Mouse (Mus musculus): Measurements from ENCODE around the gene Mettl4. TPM values are rescaled to one million over a fixed set of nuclear protein-coding genes. Genes with fewer than 3 reads are reported as not detected.
A peak's percentile ranks its signal among the peaks of the same experiment; 100 is the strongest.
"Not testable (repeated sequence)": the region's sequence is repeated elsewhere in the genome, so short reads cannot be mapped to it uniquely, and the experiment has no call there.

Gene Mettl4
- polyA plus RNA-seq (2015; fragmentation: Nextera tagmentation; extraction: Ambion mirVana) = 20.5 and 21.7 TPM in 2 replicates

DNA sequence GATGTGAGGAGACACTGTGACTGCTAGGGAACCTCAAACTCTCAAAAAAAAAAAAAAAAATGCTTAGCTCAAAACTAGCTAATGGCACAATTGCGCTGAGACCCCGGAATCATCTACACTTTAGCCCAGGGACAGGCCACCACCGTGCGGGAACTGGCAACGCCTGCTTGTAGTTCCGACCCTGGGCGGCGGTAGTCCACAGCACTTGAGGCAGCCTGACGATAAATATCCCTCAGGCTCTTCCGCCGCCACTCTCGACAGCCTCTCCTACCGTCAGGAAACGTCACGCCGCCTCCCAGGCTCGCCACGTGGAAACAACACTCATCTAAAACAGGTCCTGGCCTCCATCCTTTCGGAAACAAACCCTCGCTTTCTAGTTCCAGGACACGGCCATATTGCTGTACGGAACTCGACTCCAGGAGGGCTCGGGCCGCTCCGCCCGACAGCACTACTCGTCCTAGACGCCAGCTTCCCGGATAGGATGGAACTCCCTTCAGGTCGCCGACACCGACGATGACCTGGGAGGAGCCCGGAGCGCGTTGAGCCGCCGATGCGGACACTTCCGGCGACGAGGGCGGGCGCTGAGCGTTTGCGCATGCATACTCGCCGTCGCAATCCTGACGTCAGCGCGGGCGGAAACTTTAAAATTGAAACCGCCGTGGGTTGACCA lies at the start of gene Mettl4:
Gene Mettl4 (minus strand): TSS at position 554 of the 670 bp plus-strand sequence.
- Histone ChIP-seq H3K9me3 (replicated peaks) (no peaks in the 10 kb centered on the region), H3K27ac (peak within 1 kb of the TSS; percentile 98), H3K36me3 (no peaks in the 10 kb centered on the region), H3K4me2 (peak within 1 kb of the TSS; percentile 72), H3K4me1 (peaks cover 19% of the 10 kb centered on the region), H3K4me3 (replicated peaks) (peak within 1 kb of the TSS; percentile 74), H3K9ac (peak within 1 kb of the TSS; percentile 71), H3K27me3 (no peaks in the 10 kb centered on the region)
- under 1% methylated on average over 56 of the region's 56 CpGs for WGBS
- ATAC-seq (replicated peaks; ENCODE audit: low FRiP score) = peak; percentile 99

DNA sequence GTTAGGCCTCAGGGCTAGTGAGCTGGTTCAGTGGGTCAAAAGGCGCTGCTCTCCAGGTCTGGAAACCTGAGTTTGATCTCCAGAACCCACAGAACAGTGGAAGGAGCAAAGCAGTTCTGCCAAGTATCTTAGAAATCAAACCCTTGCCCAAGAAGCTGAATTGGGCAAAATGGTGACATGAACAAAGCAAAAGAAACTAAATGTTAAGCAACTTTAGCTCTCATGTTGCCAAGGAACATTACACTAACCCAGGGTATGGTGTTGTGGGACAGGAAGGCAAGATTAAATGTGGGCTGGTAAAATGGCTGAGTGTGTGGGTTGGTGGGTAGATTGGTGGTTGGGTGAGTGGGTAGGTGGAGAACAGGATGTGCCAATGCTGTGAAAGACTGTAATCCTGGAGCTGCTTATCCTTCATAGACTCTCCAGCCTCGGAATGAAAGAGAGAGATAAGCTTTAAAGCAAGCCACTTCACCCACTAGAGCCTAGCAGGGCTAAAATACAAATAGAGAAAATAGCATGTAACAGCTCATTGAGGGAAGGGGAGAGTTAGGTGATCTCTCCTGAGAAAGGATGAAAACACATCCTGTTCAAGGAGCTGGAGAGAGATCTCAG lies 29.2 kb upstream of the Mettl4 start:
- ATAC-seq (replicated peaks; ENCODE audit: low FRiP score) = no peak
- Histone ChIP-seq H3K4me1 (no peaks in the 10 kb centered on the region), H3K4me2 (no peak overlapping the region), H3K9me3 (replicated peaks) (no peaks in the 10 kb centered on the region), H3K27me3 (no peaks in the 10 kb centered on the region), H3K27ac (no peak overlapping the region), H3K4me3 (replicated peaks) (no peak overlapping the region), H3K9ac (no peak overlapping the region), H3K36me3 (peaks cover 23% of the 10 kb centered on the region)
- WGBS = 75% methylated on average over 2 of the region's 2 CpGs

DNA sequence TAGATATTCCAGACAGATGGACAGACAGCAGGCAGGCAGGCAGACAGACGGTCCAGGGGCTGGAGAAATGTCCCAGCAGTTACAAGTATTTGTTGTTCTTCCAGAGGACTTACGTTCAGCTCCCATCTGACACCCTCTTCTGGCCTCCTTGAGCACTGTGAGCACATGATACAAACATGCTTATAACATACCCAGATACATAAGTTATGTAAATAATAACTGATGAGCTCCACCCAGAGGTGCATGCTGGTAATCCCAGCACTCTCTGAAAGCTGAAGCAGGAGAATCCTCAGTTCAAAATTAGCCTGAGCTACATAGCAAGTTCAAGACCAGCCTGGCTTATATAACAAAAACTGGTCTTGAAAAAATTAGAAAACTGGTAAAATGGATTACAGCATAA lies 18.7 kb upstream of the Mettl4 start:
- WGBS = 91% methylated on average over 2 of the region's 2 CpGs
- H3K27ac ChIP-seq = no peak overlapping the region
- ATAC-seq (replicated peaks; ENCODE audit: low FRiP score) = no peak

DNA sequence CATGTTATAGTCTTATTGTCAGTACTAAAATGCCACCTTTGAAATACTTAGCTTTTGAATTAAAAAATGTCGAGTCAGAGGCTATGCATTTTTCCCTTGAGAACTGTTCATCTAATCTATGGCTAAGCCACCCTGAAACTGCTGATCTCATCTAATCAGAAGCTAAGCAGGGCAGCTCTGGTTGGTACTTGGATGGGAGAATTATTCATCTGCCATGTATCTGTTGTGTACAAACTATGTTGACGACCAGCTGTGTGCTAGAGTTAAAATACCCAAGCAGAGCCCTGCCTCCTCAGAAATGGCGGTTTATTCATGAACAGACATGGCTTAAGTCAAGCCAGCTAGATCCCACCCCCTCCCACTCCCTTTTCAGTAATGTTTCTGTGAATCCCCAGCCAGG lies 14.9 kb upstream of the Mettl4 start:
- no peaks in the 10 kb centered on the region for H3K9me3 ChIP-seq (replicated peaks)
- no peak for ATAC-seq (replicated peaks; ENCODE audit: low FRiP score)
- no peak overlapping the region for H3K9ac ChIP-seq
- H3K4me1 ChIP-seq = no peaks in the 10 kb centered on the region
- 88% methylated on average over 3 of the region's 3 CpGs for WGBS
- no peaks in the 10 kb centered on the region for H3K27me3 ChIP-seq
- no peak overlapping the region for H3K4me3 ChIP-seq (replicated peaks)
- H3K4me2 ChIP-seq = no peak overlapping the region
- no peak overlapping the region for H3K27ac ChIP-seq
- H3K36me3 ChIP-seq = peaks cover 77% of the 10 kb centered on the region

More for the DNA sequence above, 18.7 kb upstream of the Mettl4 start:
- Histone ChIP-seq H3K36me3 (peaks cover 76% of the 10 kb centered on the region), H3K4me3 (replicated peaks) (no peak overlapping the region), H3K9me3 (replicated peaks) (no peaks in the 10 kb centered on the region), H3K4me1 (no peaks in the 10 kb centered on the region), H3K4me2 (no peak overlapping the region), H3K27me3 (no peaks in the 10 kb centered on the region), H3K9ac (no peak overlapping the region)

DNA sequence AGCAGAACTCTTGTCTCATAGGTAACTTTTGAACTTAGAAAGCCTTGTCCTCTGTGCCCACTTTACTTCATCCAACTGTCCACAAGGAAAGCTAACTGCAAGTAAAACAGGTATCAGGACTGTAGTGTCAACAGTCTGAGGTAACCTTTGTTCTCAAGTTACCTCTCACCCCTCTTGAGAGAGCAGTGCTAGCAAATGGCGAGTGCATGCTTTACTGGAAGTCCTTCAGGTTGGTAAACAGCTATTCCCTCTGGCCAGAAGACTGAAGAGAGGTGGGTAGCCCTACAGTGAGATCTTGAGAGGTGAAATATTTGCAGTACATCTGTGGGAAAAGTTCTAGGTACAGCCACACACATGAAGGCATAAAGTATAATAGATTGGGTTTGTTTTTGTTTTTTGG lies 14.2 kb upstream of the Mettl4 start:
- 68% methylated on average over 1 of the region's 1 CpGs for WGBS
- Histone ChIP-seq H3K27ac (no peak overlapping the region), H3K9me3 (replicated peaks) (no peaks in the 10 kb centered on the region), H3K4me3 (replicated peaks) (no peak overlapping the region), H3K36me3 (peaks cover 77% of the 10 kb centered on the region), H3K4me2 (no peak overlapping the region), H3K4me1 (no peaks in the 10 kb centered on the region), H3K9ac (no peak overlapping the region), H3K27me3 (no peaks in the 10 kb centered on the region)
- ATAC-seq (replicated peaks; ENCODE audit: low FRiP score) = no peak

DNA sequence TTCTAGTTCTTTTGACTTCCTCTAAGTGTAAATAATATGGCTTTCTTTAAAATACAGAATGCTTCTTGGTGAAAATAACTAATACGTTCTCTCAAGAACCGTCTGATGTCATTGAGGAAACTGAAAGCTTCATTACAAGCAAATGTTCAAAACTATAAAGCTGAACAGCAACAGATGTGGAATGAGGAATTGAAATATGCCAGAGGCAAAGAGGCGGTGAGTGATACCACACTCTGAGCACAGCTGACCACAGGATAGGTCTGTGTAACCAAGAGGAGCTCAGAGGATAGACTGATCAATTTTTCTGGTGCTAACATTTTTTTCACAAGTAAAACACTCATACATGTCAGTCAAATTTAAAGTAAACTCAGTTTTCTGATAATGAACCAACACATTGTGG lies 12.6 kb upstream of the Mettl4 start:
- ATAC-seq (replicated peaks; ENCODE audit: low FRiP score) = no peak
- no peaks in the 10 kb centered on the region for H3K4me1 ChIP-seq
- H3K4me2 ChIP-seq = no peak overlapping the region
- no peak overlapping the region for H3K4me3 ChIP-seq (replicated peaks)
- no peak overlapping the region for H3K27ac ChIP-seq
- no peaks in the 10 kb centered on the region for H3K9me3 ChIP-seq (replicated peaks)
- peaks cover 73% of the 10 kb centered on the region for H3K36me3 ChIP-seq
- no peak overlapping the region for H3K9ac ChIP-seq
- WGBS = 97% methylated on average over 3 of the region's 3 CpGs
- H3K27me3 ChIP-seq = no peaks in the 10 kb centered on the region

DNA sequence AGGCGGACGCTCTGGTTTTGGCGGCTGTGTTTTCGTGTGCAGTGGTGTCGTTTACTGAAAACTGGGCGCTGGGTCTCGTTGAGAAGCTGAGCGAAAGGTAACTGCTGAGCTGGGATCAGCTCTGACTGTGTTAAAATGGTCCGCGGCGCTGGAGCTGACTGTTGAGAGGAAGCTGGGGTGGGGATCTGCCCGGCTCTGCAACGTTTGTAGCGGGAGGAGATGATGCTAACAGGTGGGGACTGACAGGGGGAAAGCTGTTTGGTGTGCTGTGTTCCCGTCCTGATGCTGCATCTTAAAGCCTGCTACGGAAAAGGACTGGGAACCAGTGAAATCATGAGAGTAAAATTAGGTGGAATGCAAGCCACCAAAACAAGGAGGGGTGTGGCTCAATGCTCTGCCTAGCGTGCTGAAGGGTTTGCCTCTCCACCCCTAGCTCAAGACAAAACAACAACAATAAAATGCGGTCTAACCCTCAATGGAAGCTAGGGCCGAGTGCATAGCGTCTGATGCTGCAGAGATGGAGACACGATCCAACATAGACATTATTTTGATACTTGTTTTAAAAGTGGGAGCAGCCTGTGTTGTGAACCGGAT lies 414 bp upstream of the Mettl4 start:
- H3K9me3 ChIP-seq (replicated peaks) = no peaks in the 10 kb centered on the region
- peak overlapping the region; percentile 74 for H3K4me3 ChIP-seq (replicated peaks)
- H3K27me3 ChIP-seq = no peaks in the 10 kb centered on the region
- H3K27ac ChIP-seq = peak overlapping the region; percentile 98
- peak overlapping the region; percentile 72 for H3K4me2 ChIP-seq
- peak overlapping the region; percentile 71 for H3K9ac ChIP-seq
- peak; percentile 55 for ATAC-seq (replicated peaks; ENCODE audit: low FRiP score)
- H3K4me1 ChIP-seq = peaks cover 19% of the 10 kb centered on the region
- no peaks in the 10 kb centered on the region for H3K36me3 ChIP-seq
- under 1% methylated on average over 22 of the region's 22 CpGs for WGBS

DNA sequence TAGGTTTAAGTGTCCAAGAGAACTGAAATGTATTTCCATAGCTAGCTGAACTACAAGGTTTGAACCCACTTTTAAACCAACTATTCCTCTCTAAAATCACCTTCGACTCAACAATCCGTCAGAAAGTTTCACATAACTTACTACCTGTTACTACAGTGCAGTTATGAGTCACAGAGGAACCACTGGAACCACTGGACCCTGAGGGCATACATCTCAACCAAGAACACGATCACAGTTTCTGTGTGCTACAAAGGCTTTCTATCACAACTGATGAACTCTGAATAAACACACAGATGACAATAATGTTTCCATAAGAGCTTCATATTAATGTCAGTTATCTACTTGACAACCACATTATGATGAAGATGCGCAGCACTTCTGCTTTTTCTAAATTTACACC lies 11.6 kb downstream of the Mettl4 start:
- Histone ChIP-seq H3K9ac (no peak overlapping the region), H3K4me2 (no peak overlapping the region)
- no peak for ATAC-seq (replicated peaks; ENCODE audit: low FRiP score)

DNA sequence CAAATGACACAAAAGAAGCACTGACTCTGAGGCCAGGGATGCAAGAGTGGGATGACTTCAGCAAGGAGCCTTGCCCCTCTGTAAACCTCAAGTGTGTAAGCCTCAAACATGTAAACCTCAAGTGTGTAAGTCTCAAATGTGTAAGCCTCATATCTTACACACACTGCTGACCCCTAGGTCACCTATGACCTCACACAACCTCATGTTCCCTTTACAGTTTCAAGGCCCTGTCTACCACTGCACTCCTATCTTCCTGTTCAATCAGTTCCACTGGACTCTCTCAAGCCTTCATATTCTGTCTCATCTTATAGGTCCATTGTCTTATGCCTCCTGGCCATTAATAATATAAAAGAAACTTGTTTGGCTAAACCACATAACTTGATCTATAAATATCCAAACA lies 13.9 kb downstream of the Mettl4 start:
- H3K9me3 ChIP-seq (replicated peaks) = no peaks in the 10 kb centered on the region
- no peak overlapping the region for H3K27ac ChIP-seq
- no peak overlapping the region for H3K4me3 ChIP-seq (replicated peaks)
- ATAC-seq (replicated peaks; ENCODE audit: low FRiP score) = no peak
- H3K9ac ChIP-seq = no peak overlapping the region
- H3K4me2 ChIP-seq = no peak overlapping the region
- peaks cover 31% of the 10 kb centered on the region for H3K36me3 ChIP-seq
- no peaks in the 10 kb centered on the region for H3K27me3 ChIP-seq
- no peaks in the 10 kb centered on the region for H3K4me1 ChIP-seq

More for the DNA sequence above, 11.6 kb downstream of the Mettl4 start:
- Histone ChIP-seq H3K27me3 (no peaks in the 10 kb centered on the region), H3K9me3 (replicated peaks) (no peaks in the 10 kb centered on the region), H3K4me3 (replicated peaks) (no peak overlapping the region), H3K4me1 (no peaks in the 10 kb centered on the region), H3K27ac (no peak overlapping the region), H3K36me3 (peaks cover 20% of the 10 kb centered on the region)
- WGBS = 90% methylated on average over 4 of the region's 4 CpGs

DNA sequence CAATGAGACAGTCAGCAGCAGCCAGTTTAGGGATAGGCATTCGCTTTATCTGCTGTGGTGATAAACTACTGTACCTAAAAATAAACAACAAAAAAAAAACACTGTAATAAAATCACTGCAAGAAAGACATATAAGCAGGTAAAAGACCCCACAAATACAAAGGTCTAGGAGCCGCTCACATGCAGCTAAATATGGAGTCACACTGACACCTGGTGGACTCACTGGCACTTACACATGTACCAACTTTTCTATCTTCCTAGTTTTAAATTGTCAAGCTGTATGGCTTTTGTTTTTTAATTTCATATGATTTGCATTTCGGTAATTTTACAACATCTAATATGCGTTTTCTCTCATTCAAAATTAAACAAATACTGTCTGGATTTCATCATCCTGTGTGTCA lies 14.4 kb downstream of the Mettl4 start:
- no peak for ATAC-seq (replicated peaks; ENCODE audit: low FRiP score)
- H3K27me3 ChIP-seq = no peaks in the 10 kb centered on the region
- no peak overlapping the region for H3K27ac ChIP-seq
- H3K4me1 ChIP-seq = no peaks in the 10 kb centered on the region
- peaks cover 31% of the 10 kb centered on the region for H3K36me3 ChIP-seq
- H3K9ac ChIP-seq = no peak overlapping the region
- no peak overlapping the region for H3K4me3 ChIP-seq (replicated peaks)
- no peak overlapping the region for H3K4me2 ChIP-seq
- no peaks in the 10 kb centered on the region for H3K9me3 ChIP-seq (replicated peaks)
- 72% methylated on average over 4 of the region's 4 CpGs for WGBS

DNA sequence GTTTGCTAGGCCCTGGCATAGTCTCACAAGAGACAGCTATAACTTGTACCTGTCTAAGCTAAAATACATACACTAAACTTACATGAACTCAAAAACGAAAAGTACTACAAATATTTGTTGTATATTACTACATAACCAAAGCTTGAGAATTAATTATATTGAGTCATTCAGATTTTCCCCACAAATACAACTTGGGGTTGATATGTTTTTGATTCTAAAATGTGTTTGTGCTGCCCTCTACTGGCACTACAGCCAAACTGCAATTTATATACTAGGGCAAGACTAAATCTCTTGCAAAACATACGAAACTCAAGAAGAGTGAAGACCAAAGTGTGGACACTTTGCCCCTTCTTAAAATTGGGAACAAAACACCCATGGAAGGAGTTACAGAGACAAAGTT lies 19.4 kb downstream of the Mettl4 start:
- ATAC-seq (replicated peaks; ENCODE audit: low FRiP score); H3K4me2 ChIP-seq; H3K4me1 ChIP-seq; H3K9me3 ChIP-seq (replicated peaks); H3K27me3 ChIP-seq; H3K27ac ChIP-seq; H3K9ac ChIP-seq; H3K4me3 ChIP-seq (replicated peaks): not testable (repeated sequence)
- 27% methylated on average over 2 of the region's 2 CpGs for WGBS
- H3K36me3 ChIP-seq = peaks cover 45% of the 10 kb centered on the region

DNA sequence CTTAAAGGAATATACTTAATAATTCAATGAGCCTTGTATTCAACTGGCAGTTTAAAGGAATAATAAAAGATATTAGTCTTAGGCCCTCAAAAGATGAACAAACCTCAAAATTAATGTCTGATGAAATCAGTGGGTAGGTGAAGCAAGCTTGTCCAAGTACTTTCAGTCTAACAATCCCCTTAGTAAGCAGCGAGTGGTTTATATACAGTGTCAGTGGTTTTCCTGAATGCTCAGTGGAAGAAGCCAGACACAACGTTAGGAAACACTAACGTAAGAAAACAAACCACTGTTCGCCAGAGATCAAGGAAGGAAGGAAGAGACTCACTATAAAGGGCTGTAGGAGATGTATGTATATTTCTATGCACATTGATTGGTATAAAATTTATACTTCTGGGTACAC lies 23.1 kb downstream of the Mettl4 start:
- Histone ChIP-seq H3K9ac (no peak overlapping the region), H3K27ac (no peak overlapping the region), H3K36me3 (peaks cover 25% of the 10 kb centered on the region), H3K4me1 (no peaks in the 10 kb centered on the region), H3K4me3 (replicated peaks) (no peak overlapping the region), H3K9me3 (replicated peaks) (no peaks in the 10 kb centered on the region), H3K4me2 (no peak overlapping the region), H3K27me3 (no peaks in the 10 kb centered on the region)
- ATAC-seq (replicated peaks; ENCODE audit: low FRiP score) = no peak
- WGBS = 88% methylated on average over 4 of the region's 4 CpGs

All from kidney, embryonic 15.5 days (tissue).